Mouse (Mus musculus) mouse embryonic stem cell (cell line): Measurements from ENCODE around the gene Nfkbia.

Source experiments
- in situ Hi-C, 2 experiments: fragments of 300-500 bp; cut with MboI; formaldehyde crosslinking; loops; 1 replicate in 1 of 2; 3 replicates in 1 of 2; pipeline ENCODE4 v1.14.3; 2019 to 2020; ENCODE audit warnings: low sequenced_read_pairs in 2 of 2, low pct_unique_long_range_greater_than_20kb in 1 of 2, mixed read lengths in 1 of 2; ENCODE audit not compliant: unreplicated experiment in 1 of 2

The Nfkbia gene

GRCm38 (mm10) chr12:55492184-55492898, at the start of gene Nfkbia:
TSS of gene Nfkbia (minus strand) at chr12:55492647.
- in situ Hi-C loops = loop anchor here in 1 of 2 experiments (5.0 kb wide), 1 partner anchor 50 kb away; no protein-coding TSS in a partner anchor

GRCm38 (mm10) chr12:55539157-55539556, 46.7 kb upstream of the Nfkbia start:
- in situ Hi-C loops = no loop called here

DNA sequence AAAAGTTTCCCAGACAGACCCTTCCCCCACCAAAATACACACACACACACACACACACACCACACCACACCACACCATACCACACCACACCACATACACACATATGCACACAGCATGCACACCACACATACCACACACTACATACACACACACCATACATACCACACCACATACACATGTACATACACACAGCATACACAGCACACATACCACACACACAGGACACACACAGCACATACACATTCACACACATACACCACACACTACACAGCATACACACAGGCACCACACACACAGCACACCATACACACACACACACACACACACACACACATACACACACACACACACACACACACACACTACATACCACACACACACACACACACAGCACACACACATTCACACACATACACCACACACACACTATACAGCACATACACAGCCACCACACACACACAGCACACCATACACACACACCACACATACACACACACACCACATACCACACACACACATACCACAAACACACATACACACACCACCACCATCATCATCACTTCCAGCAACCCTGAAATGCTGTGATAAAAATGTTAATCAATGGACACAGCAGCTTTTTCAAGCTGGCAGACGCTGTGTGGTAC, 46.0 kb upstream of the Nfkbia start:
- in situ Hi-C loops = no loop called here

GRCm38 (mm10) chr12:55537742-55538141, 45.3 kb upstream of the Nfkbia start:
- in situ Hi-C loops = no loop called here

- in situ Hi-C loops = no loop called here
These were observed 44.2 kb upstream of the Nfkbia start for GRCm38 (mm10) chr12:55536537-55537135.

DNA sequence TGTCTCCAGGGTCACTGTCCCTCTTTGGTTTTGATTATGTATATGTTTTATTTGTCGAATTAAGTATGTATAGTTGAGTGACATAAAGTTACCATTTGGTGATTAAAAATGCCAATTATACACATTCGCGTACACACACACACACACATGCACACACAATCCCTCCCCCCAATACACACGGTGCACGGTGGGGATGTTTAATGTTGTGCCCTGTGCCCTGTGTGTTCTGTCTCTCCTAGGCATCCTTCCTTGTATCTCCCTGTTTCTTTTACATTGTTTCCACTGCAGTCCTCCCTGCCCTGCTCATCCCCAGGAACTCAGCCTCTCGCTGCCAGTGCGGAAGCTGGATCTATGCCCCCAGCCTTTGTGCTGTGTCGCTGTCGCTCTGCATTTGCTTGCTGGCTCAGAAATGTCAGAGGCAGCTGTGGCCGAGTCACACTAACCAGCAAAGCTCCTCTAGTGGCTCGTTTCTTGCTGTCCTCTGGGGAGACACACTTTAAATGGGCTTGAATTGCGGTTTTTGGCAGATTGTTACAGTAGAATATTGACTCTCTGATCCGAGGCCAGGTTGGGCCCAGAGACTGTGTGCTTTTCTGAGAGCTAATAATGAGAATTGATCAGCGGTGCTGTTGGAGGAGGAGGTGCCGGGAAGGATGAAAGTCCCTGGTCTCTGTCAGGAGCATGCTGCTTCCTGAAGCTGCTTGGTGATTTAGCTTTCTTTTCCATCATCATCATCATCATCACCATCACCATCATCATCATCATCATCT, 34.7 kb upstream of the Nfkbia start:
- in situ Hi-C loops = no loop called here

- in situ Hi-C loops = no loop called here
These were observed 25.8 kb upstream of the Nfkbia start for GRCm38 (mm10) chr12:55518061-55518738.

GRCm38 (mm10) chr12:55508817-55509216, 16.4 kb upstream of the Nfkbia start:
- in situ Hi-C loops = loop anchor here in 1 of 2 experiments (10.0 kb wide), 1 partner anchor 194 kb away; no protein-coding TSS in a partner anchor

- in situ Hi-C loops = loop anchor here in 1 of 2 experiments (10.0 kb wide), 1 partner anchor 193 kb away; no protein-coding TSS in a partner anchor
These were observed 15.0 kb upstream of the Nfkbia start for GRCm38 (mm10) chr12:55507332-55507935.

GRCm38 (mm10) chr12:55506029-55506330, 13.5 kb upstream of the Nfkbia start:
- in situ Hi-C loops = loop anchor here in 1 of 2 experiments (10.0 kb wide), 1 partner anchor 191 kb away; no protein-coding TSS in a partner anchor

- in situ Hi-C loops = loop anchor here in 1 of 2 experiments (10.0 kb wide), 1 partner anchor 191 kb away; no protein-coding TSS in a partner anchor
These were observed 13.0 kb upstream of the Nfkbia start for GRCm38 (mm10) chr12:55505314-55506028.

DNA sequence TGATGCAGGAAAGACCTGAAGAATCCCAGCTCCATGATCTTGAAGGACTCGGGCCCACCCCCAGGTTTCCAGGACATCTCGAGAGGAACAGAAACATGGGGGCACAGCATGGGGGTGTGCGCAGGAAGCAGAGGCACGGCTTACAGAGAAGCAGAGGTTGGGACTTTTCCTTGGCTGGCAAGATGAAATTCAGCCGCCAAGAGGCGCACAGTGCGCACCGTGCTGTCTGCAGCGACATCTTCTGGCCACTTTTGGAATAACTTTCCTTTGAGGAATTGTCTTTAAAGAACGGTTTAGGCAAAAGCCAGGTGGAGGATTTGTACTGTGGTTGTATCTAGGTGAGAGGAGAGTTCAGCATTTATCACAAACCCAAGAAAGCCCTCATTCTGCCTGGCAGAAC, 6.6 kb upstream of the Nfkbia start:
- in situ Hi-C loops = loop anchor here in 1 of 2 experiments (5.0 kb wide), 2 partner anchors 67 to 182 kb away; no protein-coding TSS in a partner anchor

DNA sequence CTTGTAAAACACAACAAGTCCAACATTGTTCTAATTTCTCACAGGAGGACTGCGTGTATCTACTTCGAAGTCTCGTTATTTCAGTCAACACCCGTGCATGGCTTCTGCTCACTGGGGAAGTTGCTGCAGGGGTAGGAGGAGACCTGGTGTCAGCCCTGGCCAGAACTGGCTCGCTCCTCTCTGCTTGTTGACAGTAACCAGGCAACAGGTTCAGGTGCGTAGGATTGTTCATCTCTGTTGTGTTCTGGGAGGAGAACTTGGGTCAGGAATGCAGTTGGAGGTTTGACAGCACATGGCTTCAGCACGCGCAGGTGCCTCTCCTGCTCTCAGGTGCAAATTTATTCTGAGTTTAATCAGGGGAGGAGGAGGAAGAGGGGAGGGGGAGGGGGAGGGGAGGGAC, 5.3 kb upstream of the Nfkbia start:
- in situ Hi-C loops = loop anchor here in 1 of 2 experiments (5.0 kb wide), 2 partner anchors 65 to 180 kb away; no protein-coding TSS in a partner anchor

GRCm38 (mm10) chr12:55495902-55496605, 3.6 kb upstream of the Nfkbia start:
- in situ Hi-C loops = loop anchor here in 1 of 2 experiments (5.0 kb wide), 2 partner anchors 64 to 179 kb away; no protein-coding TSS in a partner anchor

DNA sequence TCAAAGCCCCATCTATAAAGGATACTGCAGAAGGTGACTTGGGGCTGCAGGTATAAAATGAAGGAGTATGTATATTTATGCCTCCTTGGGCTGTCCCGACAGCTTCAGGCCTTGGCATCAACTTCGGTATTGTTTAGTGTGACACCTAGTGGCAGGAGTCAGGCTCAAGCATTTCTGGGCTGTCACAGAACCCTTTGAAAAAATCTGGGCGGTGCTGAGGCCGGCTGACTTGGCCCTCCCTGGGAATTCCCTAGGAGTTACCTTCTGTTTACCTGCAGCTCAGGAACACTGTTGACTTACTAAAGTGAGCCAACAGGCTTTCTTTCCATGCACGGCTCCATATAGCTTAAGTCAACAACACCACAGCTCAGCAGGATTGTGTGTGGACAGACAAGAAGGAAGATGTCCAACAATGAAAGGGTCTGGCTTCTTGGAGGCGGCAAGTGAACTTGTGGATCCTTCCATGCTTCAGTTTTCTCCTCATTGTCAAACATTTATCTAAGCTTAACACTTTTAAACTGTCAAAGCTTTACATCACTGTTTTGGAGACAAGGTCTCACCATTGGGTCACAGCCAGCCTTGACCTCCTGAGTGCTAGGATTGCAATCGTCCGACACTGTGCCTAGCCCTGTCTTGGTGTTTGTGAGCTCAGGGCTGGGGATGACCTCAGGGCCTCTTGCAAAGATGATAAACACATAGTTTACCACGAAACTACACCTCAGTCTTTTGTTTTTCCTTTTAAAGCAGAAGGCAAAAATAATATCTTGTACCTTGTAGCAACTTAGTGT, 2.9 kb upstream of the Nfkbia start:
- in situ Hi-C loops = loop anchor here in 1 of 2 experiments (5.0 kb wide), 2 partner anchors 63 to 178 kb away; no protein-coding TSS in a partner anchor

DNA sequence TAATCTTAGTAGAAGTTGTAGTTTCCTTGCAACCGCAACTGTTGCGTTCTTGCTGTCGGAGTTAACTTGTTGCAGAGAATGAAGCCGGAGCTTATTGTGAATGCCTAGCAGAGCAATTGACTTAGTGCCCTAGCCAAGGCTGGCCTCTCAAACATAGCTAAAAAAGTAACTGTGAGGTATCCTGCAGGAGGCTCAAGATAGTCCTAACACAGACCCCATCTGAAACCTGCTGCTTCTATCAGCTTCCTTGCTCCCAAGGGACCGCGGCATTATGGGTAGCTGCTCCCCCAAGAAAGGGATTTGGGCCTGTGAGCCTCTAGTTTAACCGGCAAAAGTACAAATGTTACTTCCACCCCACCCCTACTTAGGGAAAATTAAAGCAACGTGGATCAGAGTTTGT, 934 bp upstream of the Nfkbia start:
- in situ Hi-C loops = loop anchor here in 1 of 2 experiments (5.0 kb wide), 1 partner anchor 51 kb away; no protein-coding TSS in a partner anchor
